Mouse (Mus musculus) small intestine, adult 2 months (tissue): ENCODE data around the gene Pitpnc1.

ENCODE experiments used
- CTCF ChIP-seq: fragments of 200-500 bp; IDR thresholded peaks from 2 replicates; pipeline ENCODE4 v1.5.1; 2012; ENCODE audit warnings: low read depth, mild to moderate bottlenecking, control low read depth, inconsistent platforms, low read length, moderate library complexity, mixed read lengths; ENCODE audit not compliant: insufficient replicate concordance, insufficient read length; ENCODE audit errors: extremely low read depth
- POLR2A ChIP-seq: fragments of 200-500 bp; IDR thresholded peaks from 2 replicates; pipeline ENCODE4 v1.6.1; 2012; ENCODE audit warnings: low read depth, mild to moderate bottlenecking, control low read depth, inconsistent platforms, low read length, moderate library complexity

DNA sequence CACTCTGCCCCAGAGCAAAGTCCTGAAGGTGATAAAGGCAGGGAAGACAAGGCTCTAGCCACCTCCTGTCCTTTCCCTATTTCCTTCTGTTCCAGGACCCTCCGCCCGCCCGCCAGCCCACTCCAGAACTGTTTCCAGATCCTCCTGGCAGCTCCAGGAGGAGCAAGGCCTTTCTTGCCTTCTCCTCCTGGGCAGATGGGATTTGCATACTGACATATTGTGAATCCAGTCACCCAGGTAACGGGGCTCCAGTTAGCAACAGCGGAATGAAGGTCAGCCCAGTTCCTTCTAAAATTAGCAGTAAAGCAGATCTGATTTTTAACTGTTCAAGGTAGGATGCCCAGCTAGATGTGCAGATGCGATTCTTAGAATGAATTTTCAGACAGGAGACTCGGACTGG lies 114.3 kb downstream of the Pitpnc1 start:
- TF ChIP-seq CTCF (no peak), POLR2A (no peak)
